ENCODE assay signal across 11 mouse cellular contexts in the genomic region with DNA sequence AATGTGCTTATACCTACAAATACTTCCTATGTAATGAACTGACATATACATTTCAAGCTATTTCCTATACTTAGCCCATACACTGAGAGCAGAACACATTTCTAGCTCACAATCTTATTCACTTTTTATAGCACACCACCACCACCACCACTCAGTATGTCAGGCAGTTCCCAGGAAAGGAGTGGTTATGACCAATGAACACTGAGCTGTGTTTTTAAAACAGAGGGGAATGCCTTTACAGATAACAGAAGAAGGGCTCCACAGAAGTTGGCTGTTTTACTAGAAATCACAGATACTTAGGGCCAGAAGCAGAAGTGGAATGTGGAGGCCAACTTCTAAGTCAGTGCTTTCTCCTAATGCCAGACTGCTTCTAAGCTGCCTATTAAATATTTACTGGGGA.
"Had no signal": no experiment of that assay in that cellular context is flagged by ENCODE, and none has a peak within 500 bp of the region (broad histone marks: within the 10 kb centered on the region; RNA-seq: fewer than 3 reads in every experiment).

No protein-coding gene starts in this region.

- H3K27ac ChIP-seq: limb, embryonic 12.5 days; liver, embryonic 13.5 days; midbrain, embryonic 12.5 days had no signal

- DNase-seq: kidney, adult 8-10 months; kidney, postnatal 25 days; liver; liver, embryonic 13.5 days; liver, postnatal 0 days; right cerebral cortex, postnatal 14 days; thymus, adult 18-20 months; thymus, postnatal 14 days had no signal

- H3K4me2 ChIP-seq: limb, embryonic 12.5 days; liver, embryonic 13.5 days; midbrain, embryonic 12.5 days had no signal

- H3K4me1 ChIP-seq: limb, embryonic 12.5 days; midbrain, embryonic 12.5 days had no signal

- H3K9ac ChIP-seq: limb, embryonic 12.5 days; liver, embryonic 13.5 days; liver, postnatal 0 days; midbrain, embryonic 12.5 days had no signal

- H3K9me3 ChIP-seq: limb, embryonic 12.5 days; liver, embryonic 13.5 days; midbrain, embryonic 12.5 days had no signal

- H3K36me3 ChIP-seq: limb, embryonic 12.5 days; liver, embryonic 13.5 days; midbrain, embryonic 12.5 days had no signal

- ATAC-seq: intestine, postnatal 0 days; liver, postnatal 0 days had no signal

- H3K4me3 ChIP-seq: limb, embryonic 12.5 days; liver, embryonic 13.5 days; midbrain, embryonic 12.5 days had no signal

- H3K27me3 ChIP-seq: limb, embryonic 12.5 days; liver, embryonic 13.5 days; midbrain, embryonic 12.5 days had no signal
